Mouse (Mus musculus) lung, embryonic 16.5 days (tissue): ENCODE measurements around the gene Dlgap1. TPM values are rescaled to one million over a fixed set of nuclear protein-coding genes. Genes with fewer than 3 reads are reported as not detected.

Experiments
- ATAC-seq: fragments of 200-750 bp; cut with Nextera tagmentation; 2 replicates; pipeline ENCODE4 v1.8.0; 2017; ENCODE audit warnings: low read depth, mild to moderate bottlenecking, moderate library complexity
- H3K27ac ChIP-seq: fragments of 300-500 bp; sonication (generic); 2 replicates; pipeline ENCODE4 v1.5.1; 2014; ENCODE audit warnings: mild to moderate bottlenecking, control low read depth, low read length
- H3K27me3 ChIP-seq: fragments of 300-500 bp; sonication (generic); 2 replicates; pipeline ENCODE4 v1.6.1; 2014; ENCODE audit warnings: low read depth, low read length, mixed read lengths; ENCODE audit not compliant: control insufficient read depth, insufficient read depth
- H3K36me3 ChIP-seq: fragments of 300-500 bp; sonication (generic); 2 replicates; pipeline ENCODE4 v1.6.1; 2014; ENCODE audit warnings: low read length; ENCODE audit not compliant: control insufficient read depth, insufficient read depth
- H3K4me1 ChIP-seq: fragments of 300-500 bp; sonication (generic); replicated peaks from 2 replicates; pipeline ENCODE4 v1.6.1; 2014; ENCODE audit warnings: low read length, mixed read lengths; ENCODE audit not compliant: control insufficient read depth, insufficient read depth
- H3K4me2 ChIP-seq: fragments of 300-500 bp; sonication (generic); 2 replicates; pipeline ENCODE4 v1.6.1; 2014; ENCODE audit warnings: low read depth, low read length, control low read depth
- H3K4me3 ChIP-seq: fragments of 300-500 bp; sonication (generic); 2 replicates; pipeline ENCODE4 v1.5.1; 2014; ENCODE audit warnings: mild to moderate bottlenecking, low read length, control low read depth
- H3K9ac ChIP-seq: fragments of 300-500 bp; sonication (generic); 2 replicates; pipeline ENCODE4 v1.6.1; 2014; ENCODE audit warnings: low read length, control low read depth
- H3K9me3 ChIP-seq: fragments of 300-500 bp; sonication (generic); 2 replicates; pipeline ENCODE4 v1.6.1; 2016; ENCODE audit warnings: low read length; ENCODE audit not compliant: control insufficient read depth
- WGBS: fragments of 180-500 bp; shearing (Covaris S2); extraction: QIAGEN DNeasy Blood & Tissue Kit; methylation state at CpG from one replicate; pipeline ENCODE4 v1.1.7; 2014; 5-methylcytosine and 5-hydroxymethylcytosine counted together
- polyA plus RNA-seq: library from polyadenylated mRNA; unstranded; fragments of >200 nt; fragmentation: Nextera tagmentation; extraction: Ambion mirVana; gene quantifications from 2 replicates; pipeline ENCODE4 v1.2.1, GENCODE M21; 2015

Gene Dlgap1
- polyA plus RNA-seq, 1 experiment from 2014 or later, result 0.70 TPM

GRCm38 (mm10) chr17:70516506-70516905 lies 547.6 kb downstream of the Dlgap1 start:
- H3K9ac ChIP-seq, result no peak overlapping the region
- no peak overlapping the region for H3K4me2 ChIP-seq
- no peaks in the 10 kb centered on the region for H3K27me3 ChIP-seq
- no peak for ATAC-seq
- H3K9me3 ChIP-seq, result no peaks in the 10 kb centered on the region
- H3K4me3 ChIP-seq, result no peak overlapping the region
- H3K36me3 ChIP-seq, result no peaks in the 10 kb centered on the region
- no peaks in the 10 kb centered on the region for H3K4me1 ChIP-seq
- 83% methylated on average over 18 of the region's 18 CpGs for WGBS
- H3K27ac ChIP-seq, result no peak overlapping the region

GRCm38 (mm10) chr17:70517333-70517732 lies 548.5 kb downstream of the Dlgap1 start:
- no peak overlapping the region for H3K4me2 ChIP-seq
- no peaks in the 10 kb centered on the region for H3K36me3 ChIP-seq
- no peaks in the 10 kb centered on the region for H3K27me3 ChIP-seq
- no peak overlapping the region for H3K9ac ChIP-seq
- 75% methylated on average over 12 of the region's 12 CpGs for WGBS
- H3K27ac ChIP-seq, result no peak overlapping the region
- no peak for ATAC-seq
- H3K9me3 ChIP-seq, result no peaks in the 10 kb centered on the region
- H3K4me3 ChIP-seq, result no peak overlapping the region
- no peaks in the 10 kb centered on the region for H3K4me1 ChIP-seq

GRCm38 (mm10) chr17:70521058-70521851 lies 552.4 kb downstream of the Dlgap1 start:
- Histone ChIP-seq H3K4me1 (no peaks in the 10 kb centered on the region), H3K4me3 (no peak overlapping the region), H3K27me3 (no peaks in the 10 kb centered on the region)

GRCm38 (mm10) chr17:70521971-70522370 lies 553.1 kb downstream of the Dlgap1 start:
- no peak for ATAC-seq
- no peak overlapping the region for H3K27ac ChIP-seq
- H3K4me2 ChIP-seq, result peak overlapping the region; percentile 33
- no peaks in the 10 kb centered on the region for H3K4me1 ChIP-seq
- no peaks in the 10 kb centered on the region for H3K27me3 ChIP-seq
- no peak overlapping the region for H3K9ac ChIP-seq
- H3K36me3 ChIP-seq, result no peaks in the 10 kb centered on the region
- 27% methylated on average over 11 of the region's 11 CpGs for WGBS
- no peak overlapping the region for H3K4me3 ChIP-seq
- no peaks in the 10 kb centered on the region for H3K9me3 ChIP-seq

More at GRCm38 (mm10) chr17:70521058-70521851, 552.4 kb downstream of the Dlgap1 start:
- Histone ChIP-seq H3K4me2 (no peak overlapping the region), H3K9ac (no peak overlapping the region), H3K36me3 (no peaks in the 10 kb centered on the region), H3K9me3 (no peaks in the 10 kb centered on the region), H3K27ac (no peak overlapping the region)
- WGBS, result 57% methylated on average over 5 of the region's 5 CpGs
- ATAC-seq, result no peak

- Histone ChIP-seq H3K9ac (no peak overlapping the region), H3K4me1 (no peaks in the 10 kb centered on the region), H3K4me3 (no peak overlapping the region), H3K27me3 (no peaks in the 10 kb centered on the region), H3K4me2 (no peak overlapping the region), H3K36me3 (no peaks in the 10 kb centered on the region), H3K9me3 (no peaks in the 10 kb centered on the region), H3K27ac (no peak overlapping the region)
- WGBS, result 43% methylated on average over 3 of the region's 3 CpGs
- ATAC-seq, result no peak
Measured at GRCm38 (mm10) chr17:70525990-70526389, 557.1 kb downstream of the Dlgap1 start.

- H3K9ac ChIP-seq, result no peak overlapping the region
- ATAC-seq, result 0 out of 2 replicates have a peak, but pooled peaks have one; percentile 59
Measured at GRCm38 (mm10) chr17:70527101-70527500, 558.2 kb downstream of the Dlgap1 start.

DNA sequence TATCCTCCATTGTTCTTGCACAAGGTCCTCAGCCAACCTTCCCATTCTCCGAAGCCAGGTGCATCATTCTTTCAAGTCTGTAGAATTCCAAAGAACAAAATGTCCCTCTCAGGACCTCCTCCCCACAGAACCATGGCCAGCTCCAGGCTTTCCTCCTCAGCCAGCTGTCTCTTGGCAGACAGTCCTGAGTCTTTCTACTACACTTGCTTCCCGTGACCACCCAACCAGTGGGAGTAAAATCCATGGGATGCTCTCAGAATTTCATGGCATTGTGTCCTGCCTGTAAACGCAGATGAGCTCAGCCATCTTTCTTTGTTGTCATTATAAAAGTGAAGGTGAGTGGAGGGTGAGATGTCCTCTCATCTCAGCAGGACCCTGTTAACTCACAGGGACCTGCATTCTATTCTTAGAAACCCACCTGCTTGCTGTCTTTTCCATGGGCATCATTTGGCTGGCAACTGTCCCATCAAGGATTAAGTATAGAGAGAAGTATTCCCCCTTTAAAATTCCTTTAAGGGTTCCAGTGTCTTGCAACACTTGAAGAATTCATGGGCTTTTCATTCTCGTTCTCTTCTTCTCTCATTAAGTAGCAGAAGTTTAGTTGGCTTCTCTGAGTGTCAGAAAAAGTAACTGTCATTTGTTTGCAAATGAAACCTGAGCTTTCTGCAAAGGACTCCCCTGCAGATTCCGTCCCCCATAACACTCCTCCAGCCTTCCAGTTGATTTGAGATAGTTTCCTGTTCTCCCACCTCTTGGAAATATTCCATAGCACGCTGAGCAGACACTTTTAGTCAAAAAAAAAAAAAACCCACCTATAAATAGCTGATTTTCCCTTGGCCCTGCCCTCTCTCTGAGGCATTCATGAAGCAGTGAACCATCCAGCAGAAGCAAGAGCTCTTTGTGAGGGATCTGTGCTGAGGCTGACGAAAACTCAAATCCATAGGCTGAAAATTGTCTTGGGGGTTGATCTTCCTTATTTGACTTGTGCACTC lies 559.6 kb downstream of the Dlgap1 start:
- Histone ChIP-seq H3K4me2 (no peak overlapping the region), H3K9ac (no peak overlapping the region), H3K27ac (no peak overlapping the region), H3K27me3 (no peaks in the 10 kb centered on the region), H3K4me1 (no peaks in the 10 kb centered on the region), H3K36me3 (no peaks in the 10 kb centered on the region), H3K9me3 (no peaks in the 10 kb centered on the region), H3K4me3 (no peak overlapping the region)
- ATAC-seq, result no peak
- WGBS, result 37% methylated on average over 7 of the region's 7 CpGs

More at GRCm38 (mm10) chr17:70527101-70527500, 558.2 kb downstream of the Dlgap1 start:
- H3K4me1 ChIP-seq, result no peaks in the 10 kb centered on the region
- H3K4me2 ChIP-seq, result no peak overlapping the region
- no peak overlapping the region for H3K27ac ChIP-seq
- H3K27me3 ChIP-seq, result no peaks in the 10 kb centered on the region
- no peak overlapping the region for H3K4me3 ChIP-seq
- H3K9me3 ChIP-seq, result no peaks in the 10 kb centered on the region
- no peaks in the 10 kb centered on the region for H3K36me3 ChIP-seq
- WGBS, result 16% methylated on average over 9 of the region's 9 CpGs

GRCm38 (mm10) chr17:70534321-70534720 lies 565.4 kb downstream of the Dlgap1 start:
- 60% methylated on average over 3 of the region's 3 CpGs for WGBS
- no peaks in the 10 kb centered on the region for H3K4me1 ChIP-seq
- no peaks in the 10 kb centered on the region for H3K36me3 ChIP-seq
- H3K27ac ChIP-seq, result no peak overlapping the region
- no peaks in the 10 kb centered on the region for H3K27me3 ChIP-seq
- no peak overlapping the region for H3K4me2 ChIP-seq
- H3K4me3 ChIP-seq, result no peak overlapping the region
- no peak overlapping the region for H3K9ac ChIP-seq
- H3K9me3 ChIP-seq, result no peaks in the 10 kb centered on the region
- no peak for ATAC-seq

- H3K36me3 ChIP-seq, result no peaks in the 10 kb centered on the region
- WGBS, result 77% methylated on average over 4 of the region's 4 CpGs
- no peak overlapping the region for H3K4me2 ChIP-seq
- no peaks in the 10 kb centered on the region for H3K4me1 ChIP-seq
- no peak overlapping the region for H3K4me3 ChIP-seq
- H3K9me3 ChIP-seq, result no peaks in the 10 kb centered on the region
- H3K27ac ChIP-seq, result no peak overlapping the region
- no peaks in the 10 kb centered on the region for H3K27me3 ChIP-seq
- no peak overlapping the region for H3K9ac ChIP-seq
- no peak for ATAC-seq
Measured at GRCm38 (mm10) chr17:70541816-70542215, 572.9 kb downstream of the Dlgap1 start.
